Mouse (Mus musculus) stomach, postnatal 0 days (tissue): ENCODE data around the gene Tnni2. TPM values are rescaled to one million over a fixed set of nuclear protein-coding genes. Genes with fewer than 3 reads are reported as not detected.
A peak's percentile ranks its signal among the peaks of the same experiment; 100 is the strongest.

Experiments
- ATAC-seq: fragments of 200-750 bp; cut with Nextera tagmentation; 2 replicates; pipeline ENCODE4 v1.8.0; 2017; ENCODE audit not compliant: low FRiP score, low TSS enrichment
- DNase-seq: peaks from one replicate; pipeline ENCODE4 v3.0.0-alpha.2; 2016; ENCODE audit warnings: low spot score
- H3K27ac ChIP-seq: fragments of 300-500 bp; sonication (generic); replicated peaks from 2 replicates; pipeline ENCODE4 v1.5.1; 2014; ENCODE audit warnings: mild to moderate bottlenecking, control low read depth
- H3K27me3 ChIP-seq: fragments of 300-500 bp; sonication (generic); 2 replicates; pipeline ENCODE4 v1.6.1; 2014; ENCODE audit warnings: low read length; ENCODE audit not compliant: control insufficient read depth, insufficient read depth
- H3K36me3 ChIP-seq: fragments of 300-500 bp; sonication (generic); 2 replicates; pipeline ENCODE4 v1.6.1; 2014; ENCODE audit warnings: low read length, mixed read lengths; ENCODE audit not compliant: control insufficient read depth, insufficient read depth
- H3K4me1 ChIP-seq: fragments of 300-500 bp; sonication (generic); replicated peaks from 2 replicates; pipeline ENCODE4 v1.6.1; 2014; ENCODE audit warnings: antibody characterized with exemption; ENCODE audit not compliant: control insufficient read depth, insufficient read depth
- H3K4me2 ChIP-seq: fragments of 300-500 bp; sonication (generic); replicated peaks from 2 replicates; pipeline ENCODE4 v1.6.1; 2014; ENCODE audit warnings: low read depth, mild to moderate bottlenecking, control low read depth, moderate library complexity
- H3K4me3 ChIP-seq: fragments of 300-500 bp; sonication (generic); 2 replicates; pipeline ENCODE4 v1.5.1; 2014; ENCODE audit warnings: low read depth, low read length, control low read depth
- H3K9ac ChIP-seq: fragments of 300-500 bp; sonication (generic); 2 replicates; pipeline ENCODE4 v1.6.1; 2014; ENCODE audit warnings: mild to moderate bottlenecking, low read length, control low read depth, mixed read lengths
- H3K9me3 ChIP-seq: fragments of 300-500 bp; sonication (generic); 2 replicates; pipeline ENCODE4 v1.6.1; 2016; ENCODE audit warnings: low read length; ENCODE audit not compliant: control insufficient read depth
- CTCF ChIP-seq: IDR thresholded peaks from 2 replicates; pipeline ENCODE4 v1.5.1; 2016; ENCODE audit warnings: antibody characterized with exemption, low read depth, mild to moderate bottlenecking, moderate library complexity
- EP300 ChIP-seq: optimal IDR thresholded peaks from 2 replicates; pipeline ENCODE3; 2016; ENCODE audit warnings: antibody characterized with exemption
- WGBS: fragments of 180-500 bp; shearing (Covaris S2); extraction: QIAGEN DNeasy Blood & Tissue Kit; methylation state at CpG from one replicate; pipeline ENCODE4 v1.1.7; 2014; 5-methylcytosine and 5-hydroxymethylcytosine counted together
- polyA plus RNA-seq: library from polyadenylated mRNA; unstranded; fragments of >200 nt; fragmentation: Nextera tagmentation; extraction: Ambion mirVana; gene quantifications from 2 replicates; pipeline ENCODE4 v1.2.1, GENCODE M21; 2015

The Tnni2 gene
- polyA plus RNA-seq, 1 experiment from 2014 or later: 19.1 TPM

GRCm38 (mm10) chr7:142458026-142458425 is 16.4 kb downstream of the Tnni2 start:
- ATAC-seq (peak; percentile 72; the same call in 1 of the 2 replicates), DNase-seq (peak; percentile 24)
- no peak for TF ChIP-seq EP300
- TF ChIP-seq CTCF: no peak
- H3K27ac ChIP-seq: peak overlapping the region; percentile 95
- no peak overlapping the region for H3K4me2 ChIP-seq
- no peaks in the 10 kb centered on the region for H3K9me3 ChIP-seq
- peaks cover 13% of the 10 kb centered on the region for H3K4me1 ChIP-seq
- WGBS: 22% methylated on average over 2 of the region's 2 CpGs
- H3K36me3 ChIP-seq: no peaks in the 10 kb centered on the region
- no peak overlapping the region for H3K4me3 ChIP-seq
- H3K9ac ChIP-seq: no peak overlapping the region
- H3K27me3 ChIP-seq: no peaks in the 10 kb centered on the region

GRCm38 (mm10) chr7:142458676-142459298 is 17.2 kb downstream of the Tnni2 start:
- no peaks in the 10 kb centered on the region for H3K9me3 ChIP-seq
- H3K27ac ChIP-seq: peak overlapping the region; percentile 95
- DNase-seq (peak; percentile 8), ATAC-seq (no peak)
- WGBS: 69% methylated on average over 5 of the region's 5 CpGs
- no peaks in the 10 kb centered on the region for H3K27me3 ChIP-seq
- peaks cover 13% of the 10 kb centered on the region for H3K4me1 ChIP-seq
- no peak overlapping the region for H3K4me3 ChIP-seq
- H3K9ac ChIP-seq: no peak overlapping the region
- no peak overlapping the region for H3K4me2 ChIP-seq
- H3K36me3 ChIP-seq: no peaks in the 10 kb centered on the region
- TF ChIP-seq CTCF (no peak), EP300 (no peak)

GRCm38 (mm10) chr7:142459299-142459691 is 17.7 kb downstream of the Tnni2 start:
- H3K9ac ChIP-seq: no peak overlapping the region

GRCm38 (mm10) chr7:142460636-142461077 is 19.0 kb downstream of the Tnni2 start, which contains the start of gene Lsp1:
Gene Lsp1 (plus strand): TSS chr7:142460809.
- Histone ChIP-seq H3K4me3 (no peak within 1 kb of the TSS), H3K9me3 (no peaks in the 10 kb centered on the region), H3K36me3 (no peaks in the 10 kb centered on the region), H3K27me3 (no peaks in the 10 kb centered on the region), H3K27ac (peak within 1 kb of the TSS; percentile 95), H3K9ac (no peak within 1 kb of the TSS), H3K4me2 (no peak within 1 kb of the TSS), H3K4me1 (0 out of 2 replicates have a peak, but pooled peaks cover 6% of the 10 kb centered on the region)
- DNase-seq: peak; percentile 10
- TF ChIP-seq CTCF (no peak), EP300 (no peak)
- no peak for ATAC-seq
- 90% methylated on average over 7 of the region's 7 CpGs for WGBS

More at GRCm38 (mm10) chr7:142459299-142459691, 17.7 kb downstream of the Tnni2 start:
- DNase-seq (peak; percentile 11), ATAC-seq (no peak)
- peaks cover 13% of the 10 kb centered on the region for H3K4me1 ChIP-seq
- 60% methylated on average over 2 of the region's 2 CpGs for WGBS
- H3K4me3 ChIP-seq: no peak overlapping the region
- no peaks in the 10 kb centered on the region for H3K9me3 ChIP-seq
- H3K36me3 ChIP-seq: no peaks in the 10 kb centered on the region
- H3K27ac ChIP-seq: peak overlapping the region; percentile 95
- H3K27me3 ChIP-seq: no peaks in the 10 kb centered on the region
- H3K4me2 ChIP-seq: no peak overlapping the region
- TF ChIP-seq EP300 (no peak), CTCF (no peak)

GRCm38 (mm10) chr7:142461446-142461845 is 19.8 kb downstream of the Tnni2 start:
- Histone ChIP-seq H3K4me2 (no peak overlapping the region), H3K36me3 (no peaks in the 10 kb centered on the region), H3K4me3 (no peak overlapping the region), H3K9me3 (no peaks in the 10 kb centered on the region), H3K4me1 (0 out of 2 replicates have a peak, but pooled peaks cover 6% of the 10 kb centered on the region), H3K27ac (no peak overlapping the region), H3K27me3 (no peaks in the 10 kb centered on the region), H3K9ac (no peak overlapping the region)
- TF ChIP-seq EP300: no peak
- TF ChIP-seq CTCF: no peak
- ATAC-seq (no peak), DNase-seq (peak; percentile 11)
- WGBS: 89% methylated on average over 2 of the region's 2 CpGs

- peak; percentile 12 for DNase-seq
- H3K4me1 ChIP-seq: 0 out of 2 replicates have a peak, but pooled peaks cover 2% of the 10 kb centered on the region
- 0 out of 2 replicates have a peak, but pooled peaks have one; percentile 8 for ATAC-seq
- 0 out of 2 replicates have a peak overlapping the region, but pooled peaks have one; percentile 41 for H3K27ac ChIP-seq
- TF ChIP-seq CTCF (no peak), EP300 (no peak)
- no peak overlapping the region for H3K4me2 ChIP-seq
- 71% methylated on average over 6 of the region's 6 CpGs for WGBS
- no peak overlapping the region for H3K4me3 ChIP-seq
- H3K9ac ChIP-seq: no peak overlapping the region
- no peaks in the 10 kb centered on the region for H3K36me3 ChIP-seq
- H3K27me3 ChIP-seq: no peaks in the 10 kb centered on the region
- no peaks in the 10 kb centered on the region for H3K9me3 ChIP-seq
These were observed 20.6 kb downstream of the Tnni2 start for GRCm38 (mm10) chr7:142462190-142462589.
